Mouse (Mus musculus) adrenal gland, adult 2 months (tissue): ENCODE measurements around the gene Shroom1. TPM values are rescaled to one million over a fixed set of nuclear protein-coding genes. Genes with fewer than 3 reads are reported as not detected.
A peak's percentile ranks its signal among the peaks of the same experiment; 100 is the strongest.
"Not testable (repeated sequence)": the region's sequence is repeated elsewhere in the genome, so short reads cannot be mapped to it uniquely, and the experiment has no call there.

Experiments
- DNase-seq: peaks from one replicate; pipeline ENCODE4 v3.0.0; 2021
- long read RNA-seq: library from polyadenylated mRNA; stranded (forward); transcript quantifications from one replicate; pipeline ENCODE4 v2.0.0, GENCODE M21; 2021
- polyA plus RNA-seq: library from polyadenylated mRNA; depleted of rRNA; stranded (reverse); fragments of >200 nt; gene quantifications from 2 replicates; pipeline ENCODE4 v1.2.3, GENCODE M21; 2012; rRNA removed
- total RNA-seq, 2 experiments: library from RNA; stranded (reverse); gene quantifications; 2 replicates each; pipeline ENCODE4 v1.2.3; 2021

Gene Shroom1
- total RNA-seq (1 to 10 TPM; 3.5 to 3.8 TPM), polyA plus RNA-seq (5.0 and 5.3 TPM in 2 replicates)
- long read RNA-seq, transcript Shroom1-204 (8 exons, 3,312 nt) = major isoform, 8 of 10 reads
- long read RNA-seq, partial matches to known transcripts = 0 of 10 reads
- long read RNA-seq, other reads (novel, unspliced or antisense) = 1 of 10 reads

- DNase-seq = peak; percentile 72
These were observed at the start of gene Shroom1, which contains the start of gene Gm10447 for GRCm38 (mm10) chr11:53456474-53457371. Gene Shroom1, plus strand, starts transcription at chr11:53457205. Gene Gm10447, minus strand, starts transcription at chr11:53457110.

GRCm38 (mm10) chr11:53411738-53412137, 45.3 kb upstream of the Shroom1 start:
- DNase-seq = no peak

GRCm38 (mm10) chr11:53413871-53414270, 43.1 kb upstream of the Shroom1 start:
- no peak for DNase-seq

- DNase-seq = no peak
These were observed 39.0 kb upstream of the Shroom1 start for GRCm38 (mm10) chr11:53418048-53418447.

DNA sequence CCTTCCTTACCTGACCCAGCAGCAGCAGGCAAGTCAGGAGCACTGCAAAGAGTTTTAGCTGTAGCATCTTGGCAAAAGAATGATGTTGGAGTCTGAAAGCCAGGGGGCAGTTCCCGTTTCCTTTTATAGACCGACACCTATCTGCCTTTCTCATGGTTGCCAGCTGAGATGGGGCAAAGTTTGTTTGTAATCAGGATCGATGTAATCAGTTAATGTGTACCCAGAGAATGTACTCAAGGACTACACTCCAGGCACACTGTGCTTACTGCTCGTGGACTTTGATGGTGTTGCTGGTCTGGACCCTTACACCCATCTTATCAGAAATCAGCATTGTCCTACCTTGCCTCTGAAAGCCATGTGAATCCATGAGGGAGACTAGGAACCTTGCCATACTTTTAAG, 34.0 kb upstream of the Shroom1 start, which contains the start of gene Leap2:
Gene Leap2 (minus strand): TSS at position 135 of the 400 bp plus-strand sequence.
- no peak for DNase-seq

DNA sequence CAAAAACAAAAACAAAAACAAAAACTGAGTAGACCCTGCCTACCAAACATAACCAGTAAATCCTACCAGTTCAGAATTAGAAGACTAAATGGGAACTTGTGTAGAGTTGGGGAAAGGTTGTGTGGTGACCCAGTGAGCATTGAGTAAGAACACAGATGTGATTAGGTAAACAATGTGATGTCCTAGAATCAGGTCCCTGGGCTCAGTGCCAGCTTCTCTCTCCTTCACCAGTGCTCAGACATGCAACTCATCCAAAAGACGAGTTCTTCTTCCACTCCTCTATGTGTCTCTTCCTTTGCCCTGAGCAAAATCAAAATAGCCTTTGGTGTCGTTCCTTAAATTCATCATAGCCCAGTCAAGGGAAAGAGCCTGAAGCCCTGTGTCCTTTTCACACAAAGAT, 32.2 kb upstream of the Shroom1 start:
- DNase-seq = peak; percentile 53

GRCm38 (mm10) chr11:53425251-53425650, 31.8 kb upstream of the Shroom1 start:
- DNase-seq = no peak

DNA sequence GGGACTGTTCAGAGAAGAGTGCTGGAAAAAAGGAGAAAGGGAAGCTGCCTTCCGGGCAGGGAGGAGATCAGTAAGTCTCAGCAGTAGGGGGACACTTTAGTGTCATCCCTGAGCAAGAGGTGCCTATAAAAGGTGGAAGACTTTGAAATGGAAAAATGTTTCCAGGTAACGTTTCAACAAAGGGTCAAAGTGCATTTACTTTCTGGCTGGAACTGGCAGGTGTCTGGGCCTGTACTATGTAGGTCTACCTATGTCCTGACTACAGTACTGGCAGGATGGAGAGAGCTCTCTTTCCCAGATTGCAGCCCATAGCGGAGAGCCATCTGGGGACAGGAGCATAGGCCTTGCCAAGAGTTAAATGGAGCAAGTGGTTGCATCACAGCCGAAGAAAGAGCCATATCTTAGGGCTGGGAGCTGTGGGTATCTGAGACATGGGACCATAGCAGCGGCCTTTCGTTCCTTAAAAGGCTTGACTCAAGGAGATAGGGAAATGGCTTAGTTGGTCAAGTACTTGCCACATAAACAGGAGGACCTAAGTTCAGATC, 31.2 kb upstream of the Shroom1 start:
- DNase-seq = no peak

GRCm38 (mm10) chr11:53426914-53427313, 30.1 kb upstream of the Shroom1 start:
- DNase-seq = not testable (repeated sequence)

DNA sequence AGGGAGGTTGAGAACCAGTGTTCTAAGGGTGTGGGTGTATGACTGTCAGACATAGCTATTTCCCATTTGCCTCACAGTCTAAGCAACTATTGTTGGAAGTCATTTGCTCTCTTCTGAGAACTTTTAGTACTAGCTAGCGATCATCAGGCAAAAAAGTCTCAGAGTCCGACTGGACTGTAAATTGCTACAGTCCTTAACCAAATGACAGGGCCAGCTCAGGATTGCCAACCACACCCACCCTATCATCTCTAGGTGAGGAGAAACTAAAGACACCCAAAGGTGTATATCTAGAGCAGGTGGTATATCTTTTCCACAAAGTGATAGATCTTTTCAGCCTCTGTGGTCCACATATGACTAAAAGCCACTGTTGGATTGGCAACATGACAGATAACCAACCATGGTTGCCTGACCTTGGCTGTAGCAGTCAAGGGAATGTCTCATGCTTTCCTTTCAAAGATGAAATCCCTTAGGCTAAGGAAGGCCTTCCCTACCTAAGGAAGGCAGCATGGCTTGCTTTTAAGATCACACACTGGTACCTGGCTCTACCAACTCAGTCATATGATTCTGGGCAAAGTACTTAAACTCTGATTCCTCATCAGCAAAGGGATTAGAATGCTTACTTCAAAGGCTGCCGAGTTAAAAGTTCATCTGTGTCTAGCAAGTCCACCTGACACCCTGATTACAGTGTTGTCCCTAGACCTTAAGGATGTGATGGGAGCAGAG, 28.9 kb upstream of the Shroom1 start:
- DNase-seq = no peak

- DNase-seq = no peak
These were observed 28.3 kb upstream of the Shroom1 start for GRCm38 (mm10) chr11:53428716-53429057.

- no peak for DNase-seq
These were observed 27.8 kb upstream of the Shroom1 start for GRCm38 (mm10) chr11:53429182-53429581.

GRCm38 (mm10) chr11:53430300-53430669, 26.7 kb upstream of the Shroom1 start:
- peak; percentile 84 for DNase-seq

DNA sequence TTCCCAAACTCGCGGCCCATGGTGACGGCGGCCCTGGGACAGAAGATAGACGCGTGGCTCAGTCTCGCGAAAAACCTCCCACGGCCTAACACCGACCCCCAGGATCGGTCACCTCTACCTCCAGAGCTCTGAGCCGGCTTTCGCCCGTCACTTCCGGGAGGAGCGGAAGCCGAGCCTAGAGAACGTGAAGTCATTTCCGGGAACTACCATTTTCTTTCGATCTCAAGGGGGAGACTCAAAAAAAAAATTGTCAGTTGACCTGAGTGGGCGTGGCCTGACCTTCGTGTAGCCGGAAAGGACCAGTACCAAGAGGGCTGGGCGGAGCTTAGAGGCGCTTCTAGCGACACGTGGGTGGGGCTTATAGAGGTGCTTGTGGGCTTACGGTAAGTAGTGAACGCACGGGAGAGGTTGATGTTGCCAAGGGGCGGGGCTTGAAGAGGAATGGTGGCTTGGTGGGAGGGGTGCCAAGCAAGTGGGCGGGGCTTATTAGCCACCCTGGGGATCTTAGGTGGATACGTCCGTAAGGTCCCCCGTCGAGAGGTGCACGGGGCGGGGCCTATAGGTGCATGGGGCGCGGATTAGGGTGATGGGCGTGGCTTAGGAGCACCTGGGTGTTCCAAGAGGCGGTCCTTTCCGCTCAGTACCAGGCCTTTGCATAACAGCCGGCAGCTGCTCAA, 26.2 kb upstream of the Shroom1 start, which contains the start of the genes Uqcrq and Gdf9:
Gene Uqcrq (minus strand): TSS at position 162 of the 677 bp plus-strand sequence.
Gene Gdf9 (plus strand): TSS at position 354 of the 677 bp plus-strand sequence.
- peak; percentile 99 for DNase-seq

GRCm38 (mm10) chr11:53431347-53432056, 25.5 kb upstream of the Shroom1 start:
- DNase-seq = no peak

- no peak for DNase-seq
These were observed 23.9 kb upstream of the Shroom1 start for GRCm38 (mm10) chr11:53433057-53433456.

DNA sequence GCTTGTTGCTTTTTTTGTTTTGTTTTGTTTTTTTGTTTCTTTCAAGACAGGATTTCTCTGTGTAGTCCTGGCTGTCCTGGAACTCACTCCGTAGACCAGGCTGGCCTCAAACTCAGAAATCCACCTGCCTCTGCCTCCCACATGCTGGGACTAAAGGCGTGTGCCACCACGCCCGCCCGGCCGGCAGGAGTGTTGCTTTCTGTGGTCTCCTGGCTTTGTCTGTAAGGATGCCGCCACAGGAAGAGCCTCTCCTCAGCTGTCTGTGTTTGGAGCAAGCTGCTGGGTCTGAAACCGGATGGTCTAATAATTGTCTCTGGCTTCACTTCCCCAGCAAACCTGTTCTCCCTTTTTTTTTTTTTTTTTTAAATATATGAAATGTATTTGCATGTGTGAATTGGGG, 21.5 kb upstream of the Shroom1 start:
- DNase-seq = no peak

- no peak for DNase-seq
These were observed 20.7 kb upstream of the Shroom1 start for GRCm38 (mm10) chr11:53436338-53436737.

GRCm38 (mm10) chr11:53441921-53442320, 15.1 kb upstream of the Shroom1 start:
- peak; percentile 68 for DNase-seq

- DNase-seq = peak; percentile 61
These were observed 13.1 kb upstream of the Shroom1 start for GRCm38 (mm10) chr11:53443861-53444260.

DNA sequence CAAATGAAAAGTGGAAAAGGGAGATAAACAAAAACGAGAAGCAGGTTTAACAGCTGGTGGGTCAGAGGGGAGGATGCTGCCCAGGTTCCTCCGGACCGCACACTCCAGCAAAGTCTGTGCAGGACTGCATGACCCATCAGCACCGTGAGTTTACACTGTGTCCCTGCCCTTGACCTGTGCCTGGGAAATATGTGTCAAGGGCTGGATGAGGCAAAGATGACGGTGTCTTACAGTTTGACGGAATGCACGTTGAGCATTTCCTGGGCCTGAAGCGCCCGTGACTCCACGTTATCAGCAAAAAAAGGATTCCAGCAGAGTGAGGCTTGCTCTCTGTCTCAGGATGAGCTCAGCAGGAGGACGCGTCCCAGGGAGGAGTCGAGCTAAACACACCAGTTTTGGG, 11.4 kb upstream of the Shroom1 start:
- DNase-seq = peak; percentile 82
